Mouse (Mus musculus) hindlimb bud, embryonic 11.5 days (tissue): ENCODE measurements around the gene Cd3e.
"Not testable (repeated sequence)": the region's sequence is repeated elsewhere in the genome, so short reads cannot be mapped to it uniquely, and the experiment has no call there.

Source experiments
- DNase-seq: peaks from one replicate; pipeline ENCODE4 v3.0.0-alpha.2; 2012; ENCODE audit warnings: low read depth, low spot score; ENCODE audit errors: extremely low spot score

The Cd3e gene

GRCm38 (mm10) chr9:45009180-45010078, at the start of gene Cd3e:
Gene Cd3e (minus strand): TSS chr9:45009627.
- no peak for DNase-seq

GRCm38 (mm10) chr9:45058304-45058940, 49.0 kb upstream of the Cd3e start:
- DNase-seq, result no peak

- peak; percentile 85 for DNase-seq
These were observed 45.8 kb upstream of the Cd3e start, which contains the start of gene Mpzl3 for GRCm38 (mm10) chr9:45055082-45055713. Gene Mpzl3 (plus strand): TSS chr9:45055186.

GRCm38 (mm10) chr9:45050301-45050700, 40.9 kb upstream of the Cd3e start:
- DNase-seq, result no peak

GRCm38 (mm10) chr9:45049731-45050130, 40.3 kb upstream of the Cd3e start:
- DNase-seq, result no peak

- no peak for DNase-seq
These were observed 39.1 kb upstream of the Cd3e start for GRCm38 (mm10) chr9:45048511-45048910.

- no peak for DNase-seq
These were observed 37.5 kb upstream of the Cd3e start for GRCm38 (mm10) chr9:45046973-45047372.

GRCm38 (mm10) chr9:45042947-45043346, 33.5 kb upstream of the Cd3e start:
- DNase-seq, result no peak

GRCm38 (mm10) chr9:45042056-45042720, 32.8 kb upstream of the Cd3e start:
- DNase-seq, result no peak

GRCm38 (mm10) chr9:45041131-45041838, 31.9 kb upstream of the Cd3e start:
- DNase-seq, result no peak

- DNase-seq, result no peak
These were observed 30.8 kb upstream of the Cd3e start for GRCm38 (mm10) chr9:45040066-45040845.

GRCm38 (mm10) chr9:45039499-45039898, 30.1 kb upstream of the Cd3e start, which contains the start of gene Mpzl2:
Gene Mpzl2 (plus strand): TSS chr9:45039799.
- DNase-seq, result no peak

- DNase-seq, result not testable (repeated sequence)
These were observed 28.4 kb upstream of the Cd3e start for GRCm38 (mm10) chr9:45037803-45038202.

GRCm38 (mm10) chr9:45034526-45034925, 25.1 kb upstream of the Cd3e start:
- DNase-seq, result no peak

GRCm38 (mm10) chr9:45032261-45032660, 22.8 kb upstream of the Cd3e start:
- no peak for DNase-seq

- DNase-seq, result no peak
These were observed 20.9 kb upstream of the Cd3e start for GRCm38 (mm10) chr9:45030341-45030740.

GRCm38 (mm10) chr9:45027376-45027775, 17.9 kb upstream of the Cd3e start:
- no peak for DNase-seq

- DNase-seq, result no peak
These were observed 14.8 kb upstream of the Cd3e start for GRCm38 (mm10) chr9:45024187-45024586.

GRCm38 (mm10) chr9:45023638-45024037, 14.2 kb upstream of the Cd3e start:
- no peak for DNase-seq

- DNase-seq, result peak; percentile 73
These were observed 13.4 kb upstream of the Cd3e start for GRCm38 (mm10) chr9:45022800-45023199.
